Mouse (Mus musculus) CH12.LX (cell line): ENCODE results near the gene Uts2r. TPM values are rescaled to one million over a fixed set of nuclear protein-coding genes. Genes with fewer than 3 reads are reported as not detected.

ENCODE experiments used
- DNase-seq: peaks from one replicate; pipeline ENCODE4 v3.0.0-alpha.2; 2013; ENCODE audit errors: extremely low read depth
- H3K27ac ChIP-seq: 2 replicates; pipeline ENCODE4 v1.5.1; 2012; ENCODE audit warnings: low read depth, mild to moderate bottlenecking, control low read depth, moderate library complexity; ENCODE audit not compliant: insufficient read depth
- H3K27me3 ChIP-seq: replicated peaks from 2 replicates; pipeline ENCODE3; 2012; ENCODE audit warnings: inconsistent platforms
- H3K36me3 ChIP-seq, 2 experiments: replicated peaks in 1 of 2; 2 replicates each; pipeline versions ENCODE3 to v1.6.1; 2012; ENCODE audit warnings: inconsistent platforms in 1 of 2, low read length in 1 of 2, mild to moderate bottlenecking in 1 of 2, mixed read lengths in 1 of 2, moderate library complexity in 1 of 2; ENCODE audit not compliant: control insufficient read depth in 1 of 2, insufficient read depth in 1 of 2
- H3K4me1 ChIP-seq, 2 experiments: 2 replicates each; pipeline ENCODE4 v1.6.1; 2012; ENCODE audit warnings: inconsistent platforms in 1 of 2, moderate library complexity in 1 of 2; ENCODE audit not compliant: insufficient read depth in 2 of 2, control insufficient read depth in 1 of 2
- H3K4me2 ChIP-seq: 2 replicates; pipeline ENCODE4 v1.6.1; 2012; ENCODE audit warnings: low read depth, mild to moderate bottlenecking, control low read depth; ENCODE audit not compliant: poor library complexity, insufficient read depth, severe bottlenecking
- H3K4me3 ChIP-seq, 3 experiments: fragments of 150-350 bp in 1 of 3; sonication (generic) in 1 of 3; replicated peaks in 1 of 3; 2 replicates each; pipeline versions ENCODE3 to v1.5.1; 2011 to 2012; ENCODE audit warnings: low read depth in 2 of 3, low read length in 2 of 3, mild to moderate bottlenecking in 2 of 3, moderate library complexity in 2 of 3, control low read depth in 1 of 3, improper control_type of control experiment in 1 of 3, inconsistent platforms in 1 of 3, mixed read lengths in 1 of 3; ENCODE audit not compliant: poor library complexity in 1 of 3
- H3K79me2 ChIP-seq: replicated peaks from 2 replicates; pipeline ENCODE4 v1.6.1; 2012; ENCODE audit warnings: mild to moderate bottlenecking, moderate library complexity; ENCODE audit not compliant: control insufficient read depth, poor library complexity, insufficient read depth, severe bottlenecking; ENCODE audit errors: extremely low read depth
- H3K9ac ChIP-seq: 2 replicates; pipeline ENCODE4 v1.6.1; 2012; ENCODE audit warnings: low read depth, mild to moderate bottlenecking, control low read depth, moderate library complexity; ENCODE audit not compliant: insufficient read depth
- H3K9me3 ChIP-seq: replicated peaks from 2 replicates; pipeline ENCODE3; 2012; ENCODE audit warnings: low read length, inconsistent platforms, mixed read lengths
- BHLHE40 ChIP-seq: IDR thresholded peaks from 2 replicates; pipeline ENCODE4 v1.6.1; 2011; ENCODE audit warnings: mild to moderate bottlenecking, low read depth, low read length, improper control_type of control experiment
- CHD1 ChIP-seq: IDR thresholded peaks from 2 replicates; pipeline ENCODE4 v1.6.1; 2012; ENCODE audit warnings: low read depth, low read length, improper control_type of control experiment, inconsistent platforms
- E2F4 ChIP-seq: IDR thresholded peaks from 2 replicates; pipeline ENCODE4 v1.6.1; 2011; ENCODE audit warnings: low read depth, low read length, improper control_type of control experiment; ENCODE audit not compliant: insufficient replicate concordance
- ETS1 ChIP-seq: conservative IDR thresholded peaks from 2 replicates; pipeline ENCODE4 v1.6.1; 2012; ENCODE audit warnings: low read depth, mild to moderate bottlenecking, inconsistent platforms, low read length, improper control_type of control experiment, moderate library complexity
- IRF4 ChIP-seq: IDR thresholded peaks from 2 replicates; pipeline ENCODE4 v1.6.1; 2014; ENCODE audit warnings: low read depth, mild to moderate bottlenecking, inconsistent platforms, low read length, improper control_type of control experiment
- JUND ChIP-seq: conservative IDR thresholded peaks from 2 replicates; pipeline ENCODE4 v1.6.1; 2011; ENCODE audit warnings: low read depth, low read length, improper control_type of control experiment
- MAX ChIP-seq: IDR thresholded peaks from 2 replicates; pipeline ENCODE4 v1.6.1; 2011; ENCODE audit warnings: low read length, improper control_type of control experiment
- MEF2A ChIP-seq: IDR thresholded peaks from 2 replicates; pipeline ENCODE4 v1.6.1; 2014; ENCODE audit warnings: low read depth, mild to moderate bottlenecking, inconsistent platforms, low read length, improper control_type of control experiment, borderline replicate concordance
- MYC ChIP-seq: IDR thresholded peaks from 2 replicates; pipeline ENCODE4 v1.6.1; 2011; ENCODE audit warnings: low read depth, mild to moderate bottlenecking, improper control_type of control experiment, low read length
- NELFE ChIP-seq: IDR thresholded peaks from 2 replicates; pipeline ENCODE4 v1.6.1; 2011; ENCODE audit warnings: low read depth, low read length, improper control_type of control experiment
- NRF1 ChIP-seq: IDR thresholded peaks from 2 replicates; pipeline ENCODE4 v1.6.1; 2014; ENCODE audit warnings: low read depth, mild to moderate bottlenecking, inconsistent platforms, low read length, improper control_type of control experiment, moderate library complexity
- PAX5 ChIP-seq: IDR thresholded peaks from 2 replicates; pipeline ENCODE4 v1.6.1; 2012; ENCODE audit warnings: low read length, inconsistent platforms, mixed read lengths
- POLR2A ChIP-seq: IDR thresholded peaks from 2 replicates; pipeline ENCODE4 v1.6.1; 2011; ENCODE audit warnings: low read depth, mild to moderate bottlenecking, improper control_type of control experiment, low read length
- POLR2AphosphoS2 ChIP-seq: IDR thresholded peaks from 2 replicates; pipeline ENCODE4 v1.6.1; 2011; ENCODE audit warnings: low read depth, low read length, improper control_type of control experiment
- RCOR1 ChIP-seq: conservative IDR thresholded peaks from 2 replicates; pipeline ENCODE4 v1.6.1; 2012; ENCODE audit warnings: low read depth, mild to moderate bottlenecking, inconsistent platforms, low read length, improper control_type of control experiment
- SIN3A ChIP-seq: IDR thresholded peaks from 2 replicates; pipeline ENCODE4 v1.6.1; 2012; ENCODE audit warnings: low read length, improper control_type of control experiment, inconsistent platforms
- TBP ChIP-seq: conservative IDR thresholded peaks from 2 replicates; pipeline ENCODE4 v1.6.1; 2011; ENCODE audit warnings: low read depth, low read length, improper control_type of control experiment
- UBTF ChIP-seq: IDR thresholded peaks from 2 replicates; pipeline ENCODE4 v1.6.1; 2012; ENCODE audit warnings: low read depth, mild to moderate bottlenecking, inconsistent platforms, low read length, improper control_type of control experiment, moderate library complexity
- USF1 ChIP-seq: IDR thresholded peaks from 2 replicates; pipeline ENCODE4 v1.6.1; 2014; ENCODE audit warnings: low read depth, mild to moderate bottlenecking, inconsistent platforms, low read length, improper control_type of control experiment
- ZNF384 ChIP-seq: IDR thresholded peaks from 2 replicates; pipeline ENCODE4 v1.6.1; 2012; ENCODE audit warnings: low read depth, low read length, improper control_type of control experiment, inconsistent platforms
- dilution Hi-C: fragments of 300-500 bp; cut with MboI; formaldehyde crosslinking; loops from 2 replicates; pipeline ENCODE4 v1.14.3; 2020; ENCODE audit warnings: low sequenced_read_pairs; ENCODE audit not compliant: extremely low pct_unique_long_range_greater_than_20kb, extremely low pct_ligation_motif_present
- in situ Hi-C: fragments of 300-500 bp; cut with MboI; formaldehyde crosslinking; loops from 3 replicates; pipeline ENCODE4 v1.14.3; 2019; ENCODE audit warnings: low sequenced_read_pairs, low pct_ligation_motif_present, low pct_unique_long_range_greater_than_20kb, mixed read lengths
- polyA plus RNA-seq: library from polyadenylated mRNA; unstranded; fragments of >175 nt; gene quantifications from 2 replicates; pipeline ENCODE4 v1.2.1, GENCODE M21; 2012; ENCODE audit warnings: low read depth; ENCODE audit not compliant: insufficient read length
- total RNA-seq, 2 experiments: library from RNA; depleted of rRNA; stranded (reverse); fragments of 300-350 nt in 1 of 2; fragments of >200 nt in 1 of 2; gene quantifications; 2 replicates each; pipeline ENCODE4 v1.2.3; 2012 to 2014

Uts2r gene
- total and polyA plus RNA-seq, 3 experiments: not detected

DNA sequence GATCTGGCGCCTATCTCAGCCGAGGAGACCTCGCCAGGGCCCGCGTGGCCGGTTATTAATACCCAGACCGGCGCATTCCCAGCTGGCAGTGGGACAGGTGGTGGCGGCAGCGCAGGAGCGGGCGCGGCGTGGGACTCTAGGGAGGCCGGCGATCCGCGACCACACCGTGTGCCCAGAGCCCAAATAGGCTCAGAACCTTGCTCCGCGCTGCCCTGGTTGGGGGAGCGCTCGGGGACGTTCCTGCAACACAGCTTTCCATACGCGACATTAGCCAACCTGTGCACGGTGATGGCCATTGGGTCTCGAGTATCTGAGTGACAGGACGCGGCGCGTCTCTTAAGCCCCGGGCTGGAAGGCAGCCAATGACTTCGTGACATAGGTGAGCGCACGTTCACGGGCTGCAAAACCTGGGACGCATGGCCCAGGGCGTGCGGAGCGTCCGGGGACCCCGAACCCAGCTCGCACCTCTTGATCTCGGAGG, 3.6 kb upstream of the Uts2r start:
- DNase-seq: no peak
- H3K4me2 ChIP-seq: no peak overlapping the region
- H3K4me3 ChIP-seq: no peak overlapping the region
- no peak for TF ChIP-seq CHD1
- no peak for TF ChIP-seq NELFE
- TF ChIP-seq MEF2A: no peak
- no peak for TF ChIP-seq UBTF
- no peak for TF ChIP-seq POLR2A
- no peak for TF ChIP-seq MAX
- TF ChIP-seq MYC: no peak
- no peak for TF ChIP-seq TBP
- no peak for TF ChIP-seq SIN3A
- no peak for TF ChIP-seq ZNF384
- no peak for TF ChIP-seq NRF1
- no peak for TF ChIP-seq E2F4
- TF ChIP-seq USF1: no peak
- TF ChIP-seq RCOR1: no peak
- TF ChIP-seq PAX5: no peak
- H3K27ac ChIP-seq: no peak overlapping the region
- dilution Hi-C loops (no loop called here), in situ Hi-C loops (no loop called here)
- H3K27me3 ChIP-seq: no peaks in the 10 kb centered on the region
- H3K9me3 ChIP-seq: no peaks in the 10 kb centered on the region
- no peaks in the 10 kb centered on the region for H3K36me3 ChIP-seq
- H3K9ac ChIP-seq: no peak overlapping the region
- H3K79me2 ChIP-seq: no peaks in the 10 kb centered on the region
- no peaks in the 10 kb centered on the region for H3K4me1 ChIP-seq

DNA sequence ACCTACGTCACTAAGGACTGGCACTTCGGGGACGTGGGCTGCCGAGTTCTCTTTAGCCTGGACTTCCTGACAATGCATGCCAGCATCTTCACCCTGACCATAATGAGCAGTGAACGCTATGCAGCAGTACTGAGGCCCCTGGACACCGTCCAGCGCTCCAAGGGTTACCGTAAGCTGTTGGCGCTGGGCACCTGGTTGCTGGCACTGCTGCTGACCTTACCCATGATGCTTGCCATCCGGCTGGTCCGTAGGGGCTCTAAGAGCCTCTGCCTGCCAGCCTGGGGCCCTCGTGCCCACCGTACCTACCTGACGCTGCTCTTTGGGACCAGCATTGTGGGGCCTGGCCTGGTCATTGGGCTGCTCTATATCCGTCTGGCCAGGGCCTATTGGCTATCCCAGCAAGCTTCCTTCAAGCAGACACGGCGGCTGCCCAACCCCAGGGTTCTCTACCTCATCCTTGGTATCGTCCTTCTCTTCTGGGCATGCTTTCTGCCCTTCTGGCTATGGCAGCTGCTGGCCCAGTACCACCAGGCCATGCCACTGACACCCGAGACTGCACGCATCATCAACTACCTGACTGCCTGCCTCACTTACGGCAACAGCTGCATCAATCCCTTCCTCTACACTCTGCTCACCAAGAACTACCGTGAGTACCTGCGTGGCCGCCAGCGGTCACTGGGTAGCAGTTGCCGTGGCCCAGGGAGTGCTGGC, 720 bp downstream of the Uts2r start:
- dilution Hi-C loops: no loop called here
- Histone ChIP-seq H3K36me3 (no peaks in the 10 kb centered on the region), H3K4me3 (no peak overlapping the region), H3K9ac (no peak overlapping the region), H3K4me2 (no peak overlapping the region), H3K79me2 (no peaks in the 10 kb centered on the region), H3K4me1 (no peaks in the 10 kb centered on the region), H3K27ac (no peak overlapping the region), H3K27me3 (peaks cover 3% of the 10 kb centered on the region), H3K9me3 (no peaks in the 10 kb centered on the region)
- TF ChIP-seq ETS1 (no peak), JUND (no peak), PAX5 (no peak), BHLHE40 (no peak), E2F4 (no peak), MEF2A (no peak), IRF4 (no peak), POLR2A (no peak), MAX (no peak), POLR2AphosphoS2 (no peak)
- in situ Hi-C loops: no loop called here
- no peak for DNase-seq
